Mouse (Mus musculus) small intestine, adult 2 months (tissue): ENCODE results near the gene Syndig1. TPM values are rescaled to one million over a fixed set of nuclear protein-coding genes. Genes with fewer than 3 reads are reported as not detected.

Experiments used
- H3K27ac ChIP-seq: fragments of 200-500 bp; 2 replicates; pipeline ENCODE4 v1.5.1; 2012; ENCODE audit warnings: low read depth, low read length, control low read depth, inconsistent platforms; ENCODE audit not compliant: insufficient read depth
- H3K27me3 ChIP-seq: fragments of 200-500 bp; 2 replicates; pipeline ENCODE4 v1.6.1; 2012; ENCODE audit warnings: mild to moderate bottlenecking, moderate library complexity, low read length, inconsistent platforms; ENCODE audit not compliant: control insufficient read depth, insufficient read depth
- H3K36me3 ChIP-seq: fragments of 200-500 bp; 2 replicates; pipeline ENCODE4 v1.6.1; 2012; ENCODE audit warnings: mild to moderate bottlenecking, low read length, control low read depth, inconsistent platforms; ENCODE audit not compliant: control insufficient read depth, insufficient read depth
- H3K4me1 ChIP-seq: fragments of 200-500 bp; 2 replicates; pipeline ENCODE4 v1.6.1; 2012; ENCODE audit warnings: low read length, inconsistent platforms, mixed read lengths; ENCODE audit not compliant: control insufficient read depth, insufficient read depth, insufficient read length
- H3K4me3 ChIP-seq: fragments of 200-500 bp; 2 replicates; pipeline ENCODE4 v1.5.1; 2012; ENCODE audit warnings: low read depth, mild to moderate bottlenecking, control low read depth, inconsistent platforms, low read length, moderate library complexity
- CTCF ChIP-seq: fragments of 200-500 bp; IDR thresholded peaks from 2 replicates; pipeline ENCODE4 v1.5.1; 2012; ENCODE audit warnings: low read depth, mild to moderate bottlenecking, control low read depth, inconsistent platforms, low read length, moderate library complexity, mixed read lengths; ENCODE audit not compliant: insufficient replicate concordance, insufficient read length; ENCODE audit errors: extremely low read depth
- POLR2A ChIP-seq: fragments of 200-500 bp; IDR thresholded peaks from 2 replicates; pipeline ENCODE4 v1.6.1; 2012; ENCODE audit warnings: low read depth, mild to moderate bottlenecking, control low read depth, inconsistent platforms, low read length, moderate library complexity
- WGBS: fragments of 180-500 bp; shearing (Covaris S2); methylation state at CpG from one replicate; pipeline ENCODE4 v1.1.7; 2018; 5-methylcytosine and 5-hydroxymethylcytosine counted together
- polyA plus RNA-seq: library from polyadenylated mRNA; depleted of rRNA; stranded (reverse); fragments of >200 nt; gene quantifications from 2 replicates; pipeline ENCODE4 v1.2.3, GENCODE M21; 2012

The Syndig1 gene
- polyA plus RNA-seq, 1 experiment: 1.4 TPM

DNA sequence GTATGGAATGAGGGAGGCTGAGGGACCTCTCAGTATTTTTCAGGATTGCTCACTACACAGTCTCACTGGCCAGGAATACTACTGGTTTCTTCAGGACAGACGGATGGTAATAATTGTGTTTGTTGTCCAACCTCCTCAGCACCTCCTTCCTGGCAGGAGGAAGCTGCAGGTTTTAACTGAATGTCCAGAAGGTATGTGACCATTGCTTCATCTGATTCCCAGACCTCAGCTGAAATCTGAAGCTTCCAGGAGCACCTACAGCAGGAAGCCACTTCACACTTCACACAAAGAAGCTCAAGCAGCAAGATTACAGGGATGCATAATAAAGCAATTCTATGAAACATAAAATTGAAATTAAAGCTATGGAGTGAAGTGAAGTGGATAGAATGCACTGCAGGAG lies 75.4 kb downstream of the Syndig1 start:
- Histone ChIP-seq H3K4me1 (no peaks in the 10 kb centered on the region), H3K27me3 (no peaks in the 10 kb centered on the region), H3K4me3 (no peak overlapping the region), H3K36me3 (no peaks in the 10 kb centered on the region), H3K27ac (no peak overlapping the region)
- TF ChIP-seq POLR2A (no peak), CTCF (no peak)
- WGBS: 78% methylated on average over 1 of the region's 1 CpGs

DNA sequence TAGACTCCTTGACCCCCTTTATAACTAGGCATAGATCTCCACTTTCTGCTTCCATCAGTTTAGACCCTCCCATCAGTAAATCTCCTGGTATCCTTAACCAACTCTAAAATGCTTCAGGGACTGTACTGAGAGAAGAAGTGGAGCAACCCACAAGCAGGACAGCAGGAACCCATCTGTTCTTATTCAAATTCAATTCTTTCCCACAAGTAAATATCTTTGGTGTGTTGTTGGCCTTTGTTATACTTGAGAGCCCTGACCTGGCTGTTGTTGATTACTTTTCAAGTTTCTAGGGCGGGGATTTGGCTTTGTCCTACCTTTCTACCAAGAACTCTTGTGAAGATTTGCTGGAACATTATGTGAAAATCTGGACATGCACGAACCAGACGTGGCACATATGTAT lies 77.7 kb downstream of the Syndig1 start:
- WGBS: 75% methylated on average over 3 of the region's 3 CpGs
- TF ChIP-seq CTCF: no peak
- TF ChIP-seq POLR2A: no peak
- Histone ChIP-seq H3K4me3 (no peak overlapping the region), H3K4me1 (no peaks in the 10 kb centered on the region), H3K27ac (no peak overlapping the region), H3K27me3 (no peaks in the 10 kb centered on the region), H3K36me3 (no peaks in the 10 kb centered on the region)

DNA sequence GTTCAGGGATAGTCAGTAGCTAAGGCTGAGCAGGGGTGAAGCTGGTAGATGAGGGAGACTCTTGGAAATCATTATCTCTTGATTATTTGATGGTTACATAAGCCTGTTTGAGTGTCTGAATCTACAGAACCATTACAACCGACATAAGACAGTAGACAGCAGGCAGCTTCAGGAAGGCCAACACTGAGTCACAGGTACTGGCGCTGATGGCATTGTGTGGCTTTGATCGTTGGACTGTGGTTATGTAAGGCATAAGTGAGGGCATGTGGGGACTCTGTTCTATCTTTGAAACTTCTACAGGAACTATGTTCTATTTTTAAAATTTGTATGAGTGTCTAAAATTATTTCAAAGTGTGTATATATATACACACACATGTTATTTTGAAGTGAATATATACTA lies 88.2 kb downstream of the Syndig1 start:
- no peak for TF ChIP-seq CTCF
- TF ChIP-seq POLR2A: no peak
- H3K4me1 ChIP-seq: no peaks in the 10 kb centered on the region
- H3K36me3 ChIP-seq: no peaks in the 10 kb centered on the region
- no peak overlapping the region for H3K4me3 ChIP-seq
- no peaks in the 10 kb centered on the region for H3K27me3 ChIP-seq
- no peak overlapping the region for H3K27ac ChIP-seq
- 79% methylated on average over 3 of the region's 3 CpGs for WGBS

DNA sequence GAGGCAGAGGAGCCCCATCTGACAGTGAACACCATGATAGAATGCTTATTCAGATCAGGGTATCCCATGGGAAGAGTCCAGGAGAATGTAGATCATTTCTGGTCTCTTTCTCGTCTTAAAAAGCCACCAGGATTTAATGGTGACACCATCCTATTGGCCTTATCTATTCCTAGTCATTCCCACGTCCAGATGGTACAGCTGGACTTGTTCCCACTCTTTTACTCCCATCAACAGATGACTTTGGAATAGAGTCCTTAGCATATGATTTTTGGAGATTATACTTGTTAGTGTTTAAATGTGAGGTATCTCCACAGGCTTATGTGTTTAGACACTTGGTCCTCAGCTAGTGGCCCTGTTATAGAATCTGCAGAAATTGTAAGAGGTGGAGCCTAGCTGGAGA lies 94.5 kb downstream of the Syndig1 start:
- no peak overlapping the region for H3K4me3 ChIP-seq
- WGBS: 37% methylated on average over 2 of the region's 2 CpGs
- H3K27ac ChIP-seq: no peak overlapping the region

DNA sequence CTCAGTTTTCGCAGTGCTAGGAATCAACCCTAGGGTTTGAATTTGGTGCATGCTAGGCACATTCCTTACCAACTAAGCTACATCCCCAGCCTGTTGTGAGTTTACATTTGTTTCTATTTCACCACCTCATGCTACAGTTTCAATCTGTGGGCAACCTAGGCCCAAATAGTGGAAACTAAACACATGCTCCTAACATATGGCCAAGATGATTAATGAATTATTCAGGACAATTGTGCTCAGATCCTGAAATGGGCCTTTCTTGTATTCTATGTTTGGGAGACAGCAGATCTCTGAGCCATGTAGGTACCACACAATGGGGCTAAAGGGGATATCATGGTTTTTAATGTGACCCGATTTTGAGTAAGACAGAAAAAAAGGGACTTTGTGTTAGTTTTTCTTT lies 96.9 kb downstream of the Syndig1 start:
- no peak for TF ChIP-seq POLR2A
- TF ChIP-seq CTCF: no peak
- Histone ChIP-seq H3K27ac (no peak overlapping the region), H3K27me3 (no peaks in the 10 kb centered on the region), H3K36me3 (no peaks in the 10 kb centered on the region), H3K4me3 (no peak overlapping the region), H3K4me1 (no peaks in the 10 kb centered on the region)
- 89% methylated on average over 2 of the region's 2 CpGs for WGBS

More for the DNA sequence above, 94.5 kb downstream of the Syndig1 start:
- TF ChIP-seq CTCF: no peak
- H3K4me1 ChIP-seq: no peaks in the 10 kb centered on the region
- no peaks in the 10 kb centered on the region for H3K27me3 ChIP-seq
- H3K36me3 ChIP-seq: no peaks in the 10 kb centered on the region

DNA sequence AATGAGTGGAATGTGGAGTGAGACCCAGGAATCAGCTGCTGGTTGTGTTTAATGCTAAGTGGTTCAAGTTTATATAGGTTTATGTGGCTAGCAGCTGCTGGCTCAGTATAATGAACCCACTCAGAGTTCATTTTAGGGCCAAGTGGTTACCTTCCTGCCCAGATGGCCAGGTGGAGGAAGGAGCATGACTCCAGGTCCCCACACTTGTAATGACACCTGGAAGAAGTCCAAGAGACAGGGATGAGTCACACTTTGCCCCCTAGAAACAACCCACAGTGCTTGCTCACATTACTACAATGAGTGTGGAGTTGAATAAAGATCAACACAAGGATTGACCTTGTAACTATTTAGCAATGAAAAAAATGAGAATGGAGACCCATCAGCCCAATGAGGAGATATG lies 98.0 kb downstream of the Syndig1 start:
- H3K27me3 ChIP-seq: no peaks in the 10 kb centered on the region
- TF ChIP-seq POLR2A (no peak), CTCF (no peak)
- no peaks in the 10 kb centered on the region for H3K36me3 ChIP-seq
- no peak overlapping the region for H3K4me3 ChIP-seq
- no peaks in the 10 kb centered on the region for H3K4me1 ChIP-seq
- H3K27ac ChIP-seq: no peak overlapping the region

DNA sequence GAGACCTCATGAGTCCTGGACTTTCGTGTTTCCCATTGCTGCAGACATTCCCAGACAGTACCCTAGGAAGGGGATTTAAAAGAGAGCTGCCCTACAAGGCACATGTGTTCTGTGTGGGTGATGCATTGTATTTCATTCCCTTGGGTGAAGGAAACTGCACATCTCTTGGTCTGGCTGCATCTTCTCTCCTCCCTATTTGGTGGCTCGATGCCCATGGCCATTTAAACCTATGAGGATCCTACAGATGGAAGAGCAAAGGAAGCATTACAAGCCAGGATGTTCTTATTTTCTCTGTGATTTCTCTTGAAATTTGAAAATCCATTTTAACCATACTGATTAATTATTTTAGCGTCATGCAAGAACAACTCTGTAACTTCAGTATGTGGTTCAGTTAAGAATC lies 98.5 kb downstream of the Syndig1 start:
- Histone ChIP-seq H3K36me3 (no peaks in the 10 kb centered on the region), H3K27me3 (no peaks in the 10 kb centered on the region), H3K4me3 (no peak overlapping the region), H3K4me1 (no peaks in the 10 kb centered on the region), H3K27ac (no peak overlapping the region)
- no peak for TF ChIP-seq POLR2A
- no peak for TF ChIP-seq CTCF
- WGBS: 82% methylated on average over 3 of the region's 3 CpGs

DNA sequence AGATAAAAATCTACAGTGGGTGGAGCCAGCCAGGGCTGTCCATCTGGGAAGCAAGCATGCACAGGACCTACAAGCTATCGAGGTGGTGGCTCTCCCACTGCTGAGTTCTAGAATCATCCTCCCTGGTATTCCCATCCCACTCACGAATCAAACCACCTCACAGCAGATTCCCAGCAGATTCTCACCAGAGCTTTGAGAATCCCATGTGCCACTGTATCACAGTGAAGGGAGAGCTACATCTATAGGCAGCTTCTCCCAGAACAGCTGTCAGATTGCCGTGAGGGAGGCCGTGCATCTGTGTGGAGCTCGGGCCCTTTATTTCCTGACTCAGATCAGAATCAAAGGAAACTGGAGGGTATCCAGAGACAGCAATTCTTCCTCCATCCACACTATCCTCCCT lies 101.0 kb downstream of the Syndig1 start:
- H3K27ac ChIP-seq: no peak overlapping the region
- H3K4me1 ChIP-seq: no peaks in the 10 kb centered on the region
- H3K27me3 ChIP-seq: no peaks in the 10 kb centered on the region
- no peak for TF ChIP-seq CTCF
- no peak for TF ChIP-seq POLR2A
- no peak overlapping the region for H3K4me3 ChIP-seq
- no peaks in the 10 kb centered on the region for H3K36me3 ChIP-seq
- WGBS: 77% methylated on average over 5 of the region's 5 CpGs
